23 mouse cellular contexts compared by ENCODE assay signal in the genomic region with DNA sequence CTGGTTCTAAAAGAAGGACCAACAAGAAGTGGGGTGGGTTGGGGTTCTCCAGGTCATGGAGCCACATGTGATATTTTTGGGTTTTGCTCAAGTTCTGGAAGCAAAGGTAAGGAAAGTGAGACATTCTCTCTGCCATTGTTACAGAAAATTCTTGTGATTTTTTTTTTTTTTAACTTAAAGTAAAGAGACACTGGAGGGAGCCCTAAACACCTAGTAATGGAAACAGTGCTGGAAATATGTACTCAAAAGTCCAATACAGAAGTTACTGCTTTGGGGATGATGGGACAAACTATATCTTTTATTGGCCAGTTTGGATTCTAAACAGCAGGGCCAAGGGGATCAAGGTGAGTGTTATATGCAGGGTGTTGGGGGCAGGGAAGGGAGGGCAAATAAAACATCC.
"Had no signal": no experiment of that assay in that cellular context is flagged by ENCODE, and none has a peak within 500 bp of the region (broad histone marks: within the 10 kb centered on the region; RNA-seq: fewer than 3 reads in every experiment).

No protein-coding gene starts in this region.

- H3K27me3 ChIP-seq: heart, embryonic 13.5 days; heart, embryonic 15.5 days; hindbrain, embryonic 12.5 days; intestine, embryonic 15.5 days; limb, embryonic 12.5 days; liver, embryonic 13.5 days; liver, embryonic 15.5 days had no signal

- H3K36me3 ChIP-seq: heart, embryonic 13.5 days; heart, embryonic 15.5 days; hindbrain, embryonic 10.5 days; hindbrain, embryonic 12.5 days; intestine, embryonic 15.5 days; limb, embryonic 10.5 days; limb, embryonic 12.5 days; liver, embryonic 13.5 days; liver, embryonic 15.5 days had no signal

- H3K9me3 ChIP-seq: heart, embryonic 13.5 days; heart, embryonic 15.5 days; hindbrain, embryonic 10.5 days; hindbrain, embryonic 12.5 days; intestine, embryonic 15.5 days; limb, embryonic 10.5 days; limb, embryonic 12.5 days; liver, embryonic 13.5 days; liver, embryonic 15.5 days had no signal

- H3K27ac ChIP-seq: gastrocnemius, adult 2 months; heart, embryonic 13.5 days; heart, embryonic 15.5 days; hindbrain, embryonic 10.5 days; hindbrain, embryonic 12.5 days; hindbrain, embryonic 14.5 days; intestine, embryonic 15.5 days; left cerebral cortex, adult 2 months; limb, embryonic 10.5 days; limb, embryonic 12.5 days; liver, embryonic 13.5 days; liver, embryonic 15.5 days had no signal

- H3K9ac ChIP-seq: heart, embryonic 13.5 days; heart, embryonic 15.5 days; hindbrain, embryonic 12.5 days; hindbrain, embryonic 14.5 days; intestine, embryonic 15.5 days; limb, embryonic 12.5 days; liver, embryonic 13.5 days; liver, embryonic 15.5 days had no signal

- H3K4me1 ChIP-seq: hindbrain, embryonic 10.5 days; hindbrain, embryonic 12.5 days; intestine, embryonic 15.5 days had no signal

- H3K4me3 ChIP-seq: gastrocnemius, adult 2 months; heart, embryonic 13.5 days; heart, embryonic 15.5 days; hindbrain, embryonic 10.5 days; hindbrain, embryonic 12.5 days; intestine, embryonic 15.5 days; left cerebral cortex, adult 2 months; limb, embryonic 10.5 days; limb, embryonic 12.5 days; liver, embryonic 13.5 days; liver, embryonic 15.5 days had no signal

- H3K4me2 ChIP-seq: heart, embryonic 11.5 days; heart, embryonic 13.5 days; heart, embryonic 15.5 days; hindbrain, embryonic 12.5 days; hindbrain, embryonic 14.5 days; intestine, embryonic 15.5 days; limb, embryonic 12.5 days; liver, embryonic 11.5 days; liver, embryonic 13.5 days; liver, embryonic 15.5 days had no signal

- DNase-seq: gastrocnemius, adult 2 months; gastrocnemius, postnatal 10 days; gastrocnemius, postnatal 25 days; heart, adult 18-20 months; heart, postnatal 4 days; kidney, adult 18-20 months; kidney, adult 8-10 months; kidney, postnatal 14 days; kidney, postnatal 36 days; liver; liver, embryonic 13.5 days had no signal
